Mouse (Mus musculus) heart, adult 2 months (tissue): ENCODE measurements at regions not wholly inside any gene's neighbourhood (a gene's known extent, or its start where the extent isn't known, plus 50 kb on each side); places are given as distances from the start of the nearest gene placed in this dataset.

Experiments
- CTCF ChIP-seq: fragments of 200-600 bp; IDR thresholded peaks from 2 replicates; pipeline ENCODE4 v1.8.1; 2022; ENCODE audit warnings: antibody characterized with exemption, mild to moderate bottlenecking, moderate library complexity
- POLR2A ChIP-seq: fragments of 200-500 bp; IDR thresholded peaks from 2 replicates; pipeline ENCODE4 v1.6.1; 2011; ENCODE audit warnings: mild to moderate bottlenecking, low read depth, low read length, control low read depth; ENCODE audit not compliant: insufficient read depth

- TF ChIP-seq CTCF (no peak), POLR2A (no peak)
Measured at GRCm38 (mm10) chr9:41212943-41213529, 51.5 kb upstream of the Ubash3b start.
